Mouse (Mus musculus): Measurements from ENCODE around the gene 1700061G19Rik. TPM values are rescaled to one million over a fixed set of nuclear protein-coding genes. Genes with fewer than 3 reads are reported as not detected.

The 1700061G19Rik gene
- polyA plus RNA-seq, 1 experiment from 2014 or later, result 0.03 TPM

DNA sequence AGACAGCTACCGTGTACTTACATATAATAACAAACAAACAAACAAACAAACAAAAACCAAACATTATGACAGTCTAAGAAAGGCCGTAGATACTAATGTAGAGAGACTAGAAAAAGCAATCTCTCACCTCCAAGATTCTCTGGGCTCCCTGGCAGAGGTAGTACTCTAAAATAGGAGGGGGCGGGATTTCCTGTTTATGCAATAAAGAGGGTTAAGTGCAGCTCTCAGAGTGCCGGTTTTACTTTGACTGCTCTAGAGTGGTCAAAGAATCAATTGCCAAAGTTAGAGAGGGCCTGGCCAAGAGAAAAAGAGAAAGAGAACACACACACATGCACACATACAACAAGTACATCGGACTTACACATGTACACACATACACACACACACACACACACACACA, 33.1 kb upstream of the 1700061G19Rik start:
- H3K9ac ChIP-seq, result no peak overlapping the region
- H3K9me3 ChIP-seq (replicated peaks), result no peaks in the 10 kb centered on the region
- H3K4me2 ChIP-seq, result no peak overlapping the region
- no peak overlapping the region for H3K4me3 ChIP-seq (replicated peaks)
- peaks cover 18% of the 10 kb centered on the region for H3K27me3 ChIP-seq
- H3K4me1 ChIP-seq (replicated peaks), result no peaks in the 10 kb centered on the region
- ATAC-seq (ENCODE audit: insufficient read depth), result no peak
- no peaks in the 10 kb centered on the region for H3K36me3 ChIP-seq (replicated peaks)
- H3K27ac ChIP-seq (replicated peaks), result no peak overlapping the region
- WGBS (ENCODE audit: insufficient replicate concordance), result 54% methylated on average over 5 of the region's 5 CpGs

DNA sequence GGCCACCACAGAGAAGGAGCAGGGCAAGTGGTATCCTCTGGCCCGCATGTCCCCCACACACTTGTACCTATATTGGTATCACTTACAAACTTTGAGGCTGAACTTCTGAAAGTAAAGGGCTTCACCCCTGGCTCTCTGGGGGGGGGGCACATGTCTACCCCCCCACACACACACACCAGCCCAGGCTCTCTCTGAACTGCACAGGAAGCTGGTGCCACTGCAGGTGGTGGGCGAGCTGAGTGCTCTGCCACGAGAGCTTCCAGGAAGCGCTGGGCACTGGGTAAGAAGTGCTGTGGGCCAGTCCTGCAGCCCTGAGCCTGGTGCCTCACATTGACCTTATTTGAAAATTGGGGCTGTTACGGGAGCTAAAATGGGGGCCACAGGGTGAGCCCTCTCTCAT, 31.6 kb upstream of the 1700061G19Rik start:
- no peak overlapping the region for H3K4me3 ChIP-seq (replicated peaks)
- H3K27me3 ChIP-seq, result peaks cover 12% of the 10 kb centered on the region; the same call in 1 of the 2 replicates
- ATAC-seq (ENCODE audit: insufficient read depth), result no peak
- no peaks in the 10 kb centered on the region for H3K4me1 ChIP-seq (replicated peaks)
- H3K36me3 ChIP-seq (replicated peaks), result no peaks in the 10 kb centered on the region
- no peak overlapping the region for H3K27ac ChIP-seq (replicated peaks)
- no peak overlapping the region for H3K9ac ChIP-seq
- no peak overlapping the region for H3K4me2 ChIP-seq
- H3K9me3 ChIP-seq (replicated peaks), result no peaks in the 10 kb centered on the region
- 61% methylated on average over 5 of the region's 5 CpGs for WGBS (ENCODE audit: insufficient replicate concordance)

DNA sequence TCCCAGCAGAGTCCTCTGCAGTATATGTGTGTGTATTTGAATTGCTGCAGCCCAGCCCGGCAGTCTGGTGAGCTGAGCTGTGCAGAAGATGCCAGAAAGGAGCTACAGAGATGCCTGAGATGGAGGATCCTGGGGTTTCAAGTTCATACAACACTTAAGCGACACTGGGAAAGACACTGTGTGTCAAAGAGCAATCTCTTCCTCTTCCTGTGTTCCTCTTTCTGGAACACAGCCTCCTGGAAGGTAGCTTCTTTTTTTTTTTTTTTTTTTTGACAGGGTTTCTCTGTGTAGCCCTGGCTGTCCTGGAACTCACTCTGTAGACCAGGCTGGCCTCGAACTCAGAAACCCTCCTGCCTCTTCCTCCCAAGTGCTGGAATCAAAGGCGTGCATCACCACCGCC, 26.5 kb upstream of the 1700061G19Rik start:
- no peak overlapping the region for H3K4me2 ChIP-seq
- ATAC-seq (ENCODE audit: insufficient read depth), result no peak
- 53% methylated on average over 5 of the region's 5 CpGs for WGBS (ENCODE audit: insufficient replicate concordance)
- no peaks in the 10 kb centered on the region for H3K9me3 ChIP-seq (replicated peaks)
- no peaks in the 10 kb centered on the region for H3K4me1 ChIP-seq (replicated peaks)
- H3K36me3 ChIP-seq (replicated peaks), result no peaks in the 10 kb centered on the region
- no peak overlapping the region for H3K27ac ChIP-seq (replicated peaks)
- H3K27me3 ChIP-seq, result peaks cover 9% of the 10 kb centered on the region; the same call in 1 of the 2 replicates
- no peak overlapping the region for H3K4me3 ChIP-seq (replicated peaks)
- H3K9ac ChIP-seq, result no peak overlapping the region

DNA sequence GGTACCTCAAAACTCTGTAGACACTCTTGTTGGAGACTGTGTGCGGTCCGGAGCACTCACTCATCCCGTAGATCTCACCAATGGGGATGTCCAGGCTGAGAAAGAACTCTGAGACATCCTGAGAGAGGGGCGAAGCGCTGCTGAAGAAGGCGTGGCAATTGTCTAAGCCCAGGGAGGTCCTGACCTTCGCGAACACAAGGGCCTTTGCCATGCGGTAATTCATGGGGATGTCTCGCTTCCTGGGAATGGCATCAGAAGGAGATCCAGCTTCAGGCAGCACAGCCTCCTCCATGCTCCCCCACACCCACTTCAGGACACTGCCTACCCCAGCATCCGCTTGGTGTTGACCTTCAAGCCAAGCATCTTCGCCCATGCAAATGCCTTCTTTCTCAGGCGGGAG, 25.6 kb upstream of the 1700061G19Rik start:
- H3K4me2 ChIP-seq, result no peak overlapping the region
- H3K4me3 ChIP-seq (replicated peaks), result no peak overlapping the region
- no peaks in the 10 kb centered on the region for H3K36me3 ChIP-seq (replicated peaks)
- H3K9ac ChIP-seq, result no peak overlapping the region
- no peak overlapping the region for H3K27ac ChIP-seq (replicated peaks)
- no peak for ATAC-seq (ENCODE audit: insufficient read depth)
- WGBS (ENCODE audit: insufficient replicate concordance), result 77% methylated on average over 13 of the region's 13 CpGs
- H3K9me3 ChIP-seq (replicated peaks), result no peaks in the 10 kb centered on the region
- H3K4me1 ChIP-seq (replicated peaks), result no peaks in the 10 kb centered on the region
- peaks cover 9% of the 10 kb centered on the region; the same call in 1 of the 2 replicates for H3K27me3 ChIP-seq

DNA sequence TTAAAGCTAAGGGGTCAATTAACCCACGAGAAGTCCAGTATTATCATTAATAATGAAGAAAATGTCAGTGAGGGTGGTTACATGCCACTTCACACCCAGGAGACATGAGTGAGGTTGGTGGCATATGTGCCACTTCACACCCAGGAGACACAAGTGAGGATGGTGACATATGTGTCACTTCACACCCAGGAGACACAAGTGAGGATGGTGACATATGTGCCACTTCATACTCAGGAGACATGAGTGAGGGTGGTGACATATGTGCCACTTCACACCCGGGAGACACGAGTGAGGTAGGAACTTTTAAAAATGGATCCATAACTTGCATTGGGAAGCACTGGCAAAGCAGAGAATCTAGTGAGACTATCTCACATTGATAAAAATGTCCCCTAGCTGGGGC, 24.1 kb upstream of the 1700061G19Rik start:
- H3K4me2 ChIP-seq, result no peak overlapping the region

DNA sequence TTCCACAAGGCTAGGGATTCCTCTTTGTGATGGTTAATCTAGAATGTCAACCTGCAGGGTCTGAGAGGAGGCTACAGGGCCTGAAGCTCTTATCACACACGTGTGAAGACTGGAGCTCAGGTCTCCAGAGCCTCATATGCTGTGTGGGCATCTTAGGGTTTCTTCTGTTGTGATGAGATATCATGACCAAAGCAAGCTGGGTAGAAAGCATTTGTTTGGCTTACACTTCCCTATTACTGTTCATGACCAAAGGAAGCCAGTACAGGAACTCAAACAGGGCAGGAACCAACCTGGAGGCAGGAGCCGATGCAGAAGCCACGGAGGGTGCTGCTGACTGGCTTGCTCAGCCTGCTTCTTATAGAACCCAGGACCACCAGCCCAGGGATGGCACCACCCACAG, 19.9 kb upstream of the 1700061G19Rik start:
- H3K4me2 ChIP-seq, result no peak overlapping the region
- H3K9me3 ChIP-seq (replicated peaks), result no peaks in the 10 kb centered on the region
- 17% methylated on average over 3 of the region's 3 CpGs for WGBS (ENCODE audit: insufficient replicate concordance)
- H3K4me1 ChIP-seq (replicated peaks), result no peaks in the 10 kb centered on the region; the same call in none of the 2 replicates
- no peak overlapping the region for H3K27ac ChIP-seq (replicated peaks)
- ATAC-seq (ENCODE audit: insufficient read depth), result no peak
- no peak overlapping the region for H3K4me3 ChIP-seq (replicated peaks)
- no peaks in the 10 kb centered on the region for H3K36me3 ChIP-seq (replicated peaks)
- H3K27me3 ChIP-seq, result no peaks in the 10 kb centered on the region
- no peak overlapping the region for H3K9ac ChIP-seq

More for the DNA sequence above, 24.1 kb upstream of the 1700061G19Rik start:
- Histone ChIP-seq H3K27me3 (peaks cover 9% of the 10 kb centered on the region; the same call in 1 of the 2 replicates), H3K9me3 (replicated peaks) (no peaks in the 10 kb centered on the region), H3K4me1 (replicated peaks) (no peaks in the 10 kb centered on the region; the same call in 1 of the 2 replicates), H3K27ac (replicated peaks) (no peak overlapping the region), H3K36me3 (replicated peaks) (no peaks in the 10 kb centered on the region), H3K4me3 (replicated peaks) (no peak overlapping the region), H3K9ac (no peak overlapping the region)
- WGBS (ENCODE audit: insufficient replicate concordance), result 63% methylated on average over 3 of the region's 3 CpGs
- ATAC-seq (ENCODE audit: insufficient read depth), result no peak

DNA sequence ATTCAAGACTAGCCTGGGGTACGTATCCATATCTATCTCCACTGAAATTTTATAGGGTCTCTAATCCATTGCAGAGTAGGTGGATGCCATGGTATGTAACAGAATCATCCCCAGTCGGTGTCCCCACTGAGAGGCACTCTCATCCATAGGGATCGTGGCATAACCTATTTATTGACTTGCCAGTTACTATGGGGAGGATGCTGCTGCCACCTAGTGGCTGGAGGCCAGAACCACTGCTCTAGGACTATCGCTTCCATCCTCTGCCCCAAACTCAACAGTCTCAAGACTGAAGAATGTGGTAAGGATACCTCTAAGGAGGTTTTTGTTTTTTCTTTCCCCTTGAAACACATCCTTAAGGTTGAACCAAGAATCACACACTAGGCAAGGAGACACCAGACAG, 17.1 kb upstream of the 1700061G19Rik start:
- Histone ChIP-seq H3K4me3 (replicated peaks) (no peak overlapping the region), H3K27ac (replicated peaks) (no peak overlapping the region), H3K9me3 (replicated peaks) (no peaks in the 10 kb centered on the region), H3K4me2 (no peak overlapping the region), H3K4me1 (replicated peaks) (peaks cover 8% of the 10 kb centered on the region), H3K27me3 (no peaks in the 10 kb centered on the region), H3K9ac (no peak overlapping the region), H3K36me3 (replicated peaks) (no peaks in the 10 kb centered on the region)
- ATAC-seq (ENCODE audit: insufficient read depth), result no peak
- 38% methylated on average over 4 of the region's 4 CpGs for WGBS (ENCODE audit: insufficient replicate concordance)

DNA sequence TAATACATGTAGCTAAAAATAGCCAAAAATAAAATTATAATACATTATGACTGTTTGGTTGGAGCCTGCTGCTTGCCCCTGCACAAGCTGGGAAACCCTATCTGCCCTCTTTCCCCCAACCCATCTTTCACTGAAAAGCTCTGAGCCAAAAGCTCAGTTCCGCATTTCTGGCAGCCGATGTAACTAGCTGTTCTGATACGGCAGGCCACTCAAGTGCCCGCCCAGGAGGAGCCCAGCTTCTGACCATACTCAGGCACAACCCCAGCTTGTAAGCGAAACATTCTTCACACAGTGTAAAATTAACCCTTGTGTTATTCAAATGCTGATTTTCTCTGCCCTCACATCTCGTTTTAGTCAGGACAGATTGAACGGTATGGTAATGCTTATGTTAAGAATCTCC, 16.4 kb upstream of the 1700061G19Rik start:
- no peak for ATAC-seq (ENCODE audit: insufficient read depth)
- Histone ChIP-seq H3K36me3 (replicated peaks) (no peaks in the 10 kb centered on the region), H3K27me3 (no peaks in the 10 kb centered on the region), H3K4me1 (replicated peaks) (peaks cover 8% of the 10 kb centered on the region), H3K27ac (replicated peaks) (no peak overlapping the region), H3K9ac (no peak overlapping the region), H3K4me2 (no peak overlapping the region), H3K4me3 (replicated peaks) (no peak overlapping the region), H3K9me3 (replicated peaks) (no peaks in the 10 kb centered on the region)
- 40% methylated on average over 7 of the region's 7 CpGs for WGBS (ENCODE audit: insufficient replicate concordance)

DNA sequence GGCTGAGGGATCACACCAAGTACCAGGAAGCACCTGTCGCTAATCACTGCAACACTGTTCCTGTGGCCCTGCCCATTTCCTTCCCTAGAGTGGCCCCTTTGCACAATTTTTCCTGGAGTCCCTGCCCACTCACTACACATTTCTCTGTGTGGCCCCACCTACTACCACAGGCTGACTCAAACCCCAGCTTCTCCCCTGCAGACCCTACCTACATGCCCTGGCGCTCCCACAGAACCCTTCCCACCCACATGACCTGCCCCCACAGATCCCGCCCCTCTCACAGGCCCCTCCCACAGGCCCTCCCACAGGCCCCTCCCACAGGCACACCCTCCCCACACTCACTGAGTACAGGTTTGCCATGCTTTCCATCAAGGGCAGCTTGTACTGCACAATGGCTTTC, 14.1 kb upstream of the 1700061G19Rik start:
- no peak overlapping the region for H3K9ac ChIP-seq
- H3K27ac ChIP-seq (replicated peaks), result no peak overlapping the region
- H3K4me2 ChIP-seq, result no peak overlapping the region; the same call in 1 of the 2 replicates
- no peaks in the 10 kb centered on the region for H3K9me3 ChIP-seq (replicated peaks)
- H3K4me3 ChIP-seq (replicated peaks), result no peak overlapping the region
- no peaks in the 10 kb centered on the region for H3K36me3 ChIP-seq (replicated peaks)
- H3K4me1 ChIP-seq (replicated peaks), result peaks cover 8% of the 10 kb centered on the region
- no peaks in the 10 kb centered on the region for H3K27me3 ChIP-seq
- peak; percentile 31 for ATAC-seq (ENCODE audit: insufficient read depth)
- WGBS (ENCODE audit: insufficient replicate concordance), result 8% methylated on average over 3 of the region's 3 CpGs

DNA sequence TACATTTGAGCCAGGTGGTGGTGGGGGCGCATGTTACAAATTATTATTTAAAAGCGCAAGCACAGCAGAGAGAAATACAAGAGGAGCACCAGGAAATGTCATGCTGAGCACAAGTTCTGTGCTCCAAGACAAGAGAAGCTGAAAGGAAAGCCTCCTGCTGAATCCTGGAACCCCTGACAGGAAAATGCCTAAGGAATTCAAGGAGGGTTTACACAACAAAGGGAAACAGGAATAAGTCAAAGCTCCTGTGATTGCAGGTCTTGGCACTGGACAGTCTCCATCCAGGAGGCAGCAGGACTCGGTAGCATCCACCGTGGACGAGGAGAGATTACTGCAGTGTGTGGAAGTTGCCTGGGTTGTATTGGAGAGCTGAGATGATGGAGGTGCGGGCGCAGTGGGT, 9.2 kb upstream of the 1700061G19Rik start:
- 71% methylated on average over 7 of the region's 7 CpGs for WGBS (ENCODE audit: insufficient replicate concordance)
- ATAC-seq (ENCODE audit: insufficient read depth), result no peak
- H3K4me1 ChIP-seq (replicated peaks), result peaks cover 7% of the 10 kb centered on the region

DNA sequence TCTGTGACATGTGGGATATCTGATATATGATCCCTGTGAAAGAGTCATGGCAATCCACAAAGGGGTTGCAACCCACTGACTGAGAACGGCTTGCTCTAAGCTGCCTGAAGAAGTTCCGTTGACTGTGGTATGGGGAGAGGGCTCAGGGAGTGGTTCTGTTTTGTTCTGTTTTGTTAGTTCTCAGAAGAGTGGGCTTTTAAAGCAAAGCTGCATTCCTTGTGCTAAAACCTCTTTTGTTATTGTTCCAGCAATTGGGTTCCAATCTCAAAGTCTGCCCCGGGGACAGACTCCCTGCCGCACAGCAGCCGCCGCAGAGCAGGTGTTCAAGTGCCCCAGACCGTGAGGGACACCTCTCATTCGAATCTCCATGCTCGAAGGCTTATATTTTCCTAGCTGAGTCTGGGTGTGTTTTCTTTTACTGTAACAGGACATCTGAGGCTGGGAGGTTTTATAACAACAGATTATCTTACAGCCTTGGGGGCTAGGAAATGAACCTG, 5.7 kb upstream of the 1700061G19Rik start:
- no peak overlapping the region for H3K4me3 ChIP-seq (replicated peaks)
- H3K9ac ChIP-seq, result no peak overlapping the region
- no peak for ATAC-seq (ENCODE audit: insufficient read depth)
- H3K27me3 ChIP-seq, result no peaks in the 10 kb centered on the region
- no peak overlapping the region for H3K27ac ChIP-seq (replicated peaks)
- no peaks in the 10 kb centered on the region for H3K36me3 ChIP-seq (replicated peaks)
- H3K4me1 ChIP-seq (replicated peaks), result no peaks in the 10 kb centered on the region
- no peaks in the 10 kb centered on the region for H3K9me3 ChIP-seq (replicated peaks)
- WGBS (ENCODE audit: insufficient replicate concordance), result 81% methylated on average over 9 of the region's 9 CpGs
- no peak overlapping the region for H3K4me2 ChIP-seq

More for the DNA sequence above, 9.2 kb upstream of the 1700061G19Rik start:
- Histone ChIP-seq H3K27me3 (no peaks in the 10 kb centered on the region), H3K27ac (replicated peaks) (no peak overlapping the region), H3K4me2 (no peak overlapping the region), H3K36me3 (replicated peaks) (no peaks in the 10 kb centered on the region), H3K9ac (no peak overlapping the region), H3K9me3 (replicated peaks) (no peaks in the 10 kb centered on the region), H3K4me3 (replicated peaks) (no peak overlapping the region)

DNA sequence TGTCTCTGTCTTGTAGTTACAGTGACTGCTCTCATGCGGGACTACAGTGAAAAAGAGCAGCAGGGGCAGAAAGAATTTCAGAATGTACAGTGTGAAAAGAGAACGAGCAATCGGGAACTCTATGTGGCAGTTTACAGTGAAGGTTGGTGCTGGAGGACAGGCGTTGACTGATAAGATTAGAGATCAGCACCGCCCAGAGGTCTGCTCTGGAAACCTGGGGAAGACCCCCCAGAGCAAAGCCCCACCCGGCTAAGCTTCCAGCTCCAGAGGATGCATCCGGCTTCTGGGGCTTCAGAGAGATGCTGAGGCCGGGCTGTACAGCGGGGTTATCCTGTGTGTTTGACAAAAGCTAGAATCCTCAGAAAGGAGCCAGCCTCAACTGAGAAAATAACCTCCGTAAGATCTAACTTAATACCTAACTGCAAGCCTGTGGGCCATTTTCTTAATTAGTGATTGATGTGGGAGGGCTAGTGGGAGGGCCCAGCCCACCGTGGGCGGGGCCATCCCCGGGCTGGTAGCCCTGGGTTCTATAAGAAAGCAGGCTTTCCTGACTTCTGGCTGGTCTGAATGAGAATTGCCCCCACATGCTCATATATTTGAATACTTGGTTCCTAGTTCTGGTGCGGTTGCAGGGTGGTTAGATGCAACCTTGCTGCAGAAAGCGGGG, 4.9 kb upstream of the 1700061G19Rik start:
- no peaks in the 10 kb centered on the region for H3K27me3 ChIP-seq
- ATAC-seq (ENCODE audit: insufficient read depth), result no peak
- no peak overlapping the region for H3K27ac ChIP-seq (replicated peaks)
- H3K4me3 ChIP-seq (replicated peaks), result no peak overlapping the region
- no peak overlapping the region for H3K9ac ChIP-seq
- H3K9me3 ChIP-seq (replicated peaks), result no peaks in the 10 kb centered on the region
- H3K36me3 ChIP-seq (replicated peaks), result no peaks in the 10 kb centered on the region
- H3K4me2 ChIP-seq, result no peak overlapping the region
- 46% methylated on average over 15 of the region's 15 CpGs for WGBS (ENCODE audit: insufficient replicate concordance)
- H3K4me1 ChIP-seq (replicated peaks), result no peaks in the 10 kb centered on the region
